Mouse (Mus musculus) E14TG2a.4 (cell line): ENCODE data around the gene Dnah7a.
"Not testable (repeated sequence)": the region's sequence is repeated elsewhere in the genome, so short reads cannot be mapped to it uniquely, and the experiment has no call there.

ENCODE experiments used
- CTCF ChIP-seq: conservative IDR thresholded peaks from 2 replicates; pipeline ENCODE4 v1.5.1; 2014; ENCODE audit warnings: low read length
- NANOG ChIP-seq: IDR thresholded peaks from 2 replicates; pipeline ENCODE4 v1.6.1; 2014; ENCODE audit warnings: borderline replicate concordance, low read length, mixed read lengths
- POU5F1 ChIP-seq: IDR thresholded peaks from 2 replicates; pipeline ENCODE4 v1.6.1; 2014; ENCODE audit warnings: low read length, borderline replicate concordance

- TF ChIP-seq CTCF, POU5F1, NANOG: not testable (repeated sequence)
Observed at GRCm38 (mm10) chr1:53709602-53710001, 3.0 kb upstream of the Dnah7a start.
